Mouse (Mus musculus) urinary bladder, postnatal 14 days (tissue): ENCODE results near the gene Bcl9l.

ENCODE experiments used
- DNase-seq: peaks from one replicate; pipeline ENCODE4 v3.0.0; 2021; ENCODE audit warnings: low spot score

The Bcl9l gene

DNA sequence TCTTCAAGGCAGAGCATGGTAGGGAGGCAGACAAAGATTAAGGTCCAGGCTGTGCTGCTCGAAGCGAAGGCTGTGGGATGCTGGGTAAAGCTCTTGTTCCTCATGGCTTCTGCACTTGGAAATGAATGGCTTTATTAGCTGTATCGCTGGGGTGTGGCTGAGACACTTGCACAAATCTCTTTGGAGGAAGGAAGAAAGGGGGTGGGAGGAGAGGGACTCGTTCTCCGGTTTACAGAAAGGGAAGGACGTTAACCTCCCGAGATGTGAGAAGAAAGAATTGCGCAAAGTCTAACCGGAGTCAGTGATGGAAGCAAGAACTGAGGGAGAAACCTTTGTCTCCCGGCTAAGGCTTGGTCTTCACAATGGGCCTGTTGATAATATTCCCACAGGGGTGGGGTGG is 68.5 kb downstream of the Bcl9l start:
- no peak for DNase-seq

DNA sequence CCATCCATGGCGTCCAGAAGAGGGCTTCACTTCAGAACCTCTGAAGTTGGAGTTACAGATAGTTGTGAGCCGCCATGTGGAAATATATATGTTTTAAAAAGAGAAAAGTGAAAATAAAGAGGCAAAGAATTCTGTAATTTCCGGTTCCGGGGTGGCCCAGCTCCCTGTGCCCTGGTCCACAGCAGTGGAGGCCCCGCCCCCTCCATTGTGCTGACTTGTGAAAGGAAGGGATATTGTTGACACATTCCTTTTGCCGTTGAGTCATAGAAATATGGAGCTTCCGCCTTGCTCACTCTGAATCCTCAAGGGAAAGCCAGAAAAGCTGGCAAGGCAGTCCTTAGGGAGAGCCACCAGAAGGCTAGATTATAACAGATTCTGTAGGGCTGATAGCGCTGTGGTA is 69.5 kb downstream of the Bcl9l start:
- peak; percentile 79 for DNase-seq
